Mouse (Mus musculus) frontal cortex, postnatal 36 days (tissue): ENCODE data around the gene Cutal.

ENCODE experiments used
- DNase-seq, 2 experiments: peaks; one replicate each; pipeline ENCODE4 v3.0.0; 2022; ENCODE audit warnings: low spot score in 2 of 2

The Cutal gene

GRCm38 (mm10) chr2:34914823-34915082 lies 40.6 kb downstream of the Cutal start:
- DNase-seq: no peak

GRCm38 (mm10) chr2:34915103-34915502 lies 40.9 kb downstream of the Cutal start:
- no peak for DNase-seq

- no peak for DNase-seq
Measured at GRCm38 (mm10) chr2:34920144-34920543, 45.9 kb downstream of the Cutal start.

GRCm38 (mm10) chr2:34922729-34923128 lies 48.5 kb downstream of the Cutal start:
- DNase-seq: no peak

GRCm38 (mm10) chr2:34927320-34927719 lies 53.1 kb downstream of the Cutal start:
- DNase-seq: no peak

- no peak for DNase-seq
Measured at GRCm38 (mm10) chr2:34937460-34937859, 63.3 kb downstream of the Cutal start.

GRCm38 (mm10) chr2:34938269-34939208 lies 64.3 kb downstream of the Cutal start:
- no peak for DNase-seq

GRCm38 (mm10) chr2:34940246-34940645 lies 66.0 kb downstream of the Cutal start:
- DNase-seq: no peak

GRCm38 (mm10) chr2:34941061-34941675 lies 67.0 kb downstream of the Cutal start:
- DNase-seq: no peak
